Mouse (Mus musculus) kidney, adult 11 months (tissue): ENCODE measurements at regions not wholly inside any gene's neighbourhood (a gene's known extent, or its start where the extent isn't known, plus 50 kb on each side); places are given as distances from the start of the nearest gene placed in this dataset.
A peak's percentile ranks its signal among the peaks of the same experiment; 100 is the strongest.

Experiments
- DNase-seq: peaks from one replicate; pipeline ENCODE4 v3.0.0; 2022

DNA sequence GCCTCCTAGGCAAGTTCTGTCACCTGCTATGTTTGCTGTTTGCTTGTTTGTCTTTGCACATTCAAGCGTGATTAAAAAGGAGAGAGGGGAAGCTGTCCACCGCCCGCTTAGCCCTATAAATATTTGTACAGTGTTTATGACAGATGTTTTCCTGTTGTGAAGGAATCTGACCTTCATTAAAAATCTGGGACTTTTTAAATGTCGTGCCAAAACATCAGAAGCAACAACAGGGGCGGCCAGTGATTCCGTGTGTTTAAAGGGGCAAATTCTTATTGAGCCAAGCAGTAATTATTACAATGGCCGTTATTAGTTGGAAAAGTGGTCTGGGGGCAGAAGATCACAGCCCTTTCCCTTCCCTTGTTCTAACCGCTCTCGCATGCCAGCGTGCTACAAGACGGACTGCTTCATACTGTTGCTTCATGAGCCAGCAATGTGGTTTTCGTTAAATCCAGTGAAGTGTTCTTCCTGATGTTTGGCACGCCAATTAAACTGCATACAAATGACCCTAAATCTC lies 119.3 kb downstream of the Gas1 start:
- DNase-seq: no peak

DNA sequence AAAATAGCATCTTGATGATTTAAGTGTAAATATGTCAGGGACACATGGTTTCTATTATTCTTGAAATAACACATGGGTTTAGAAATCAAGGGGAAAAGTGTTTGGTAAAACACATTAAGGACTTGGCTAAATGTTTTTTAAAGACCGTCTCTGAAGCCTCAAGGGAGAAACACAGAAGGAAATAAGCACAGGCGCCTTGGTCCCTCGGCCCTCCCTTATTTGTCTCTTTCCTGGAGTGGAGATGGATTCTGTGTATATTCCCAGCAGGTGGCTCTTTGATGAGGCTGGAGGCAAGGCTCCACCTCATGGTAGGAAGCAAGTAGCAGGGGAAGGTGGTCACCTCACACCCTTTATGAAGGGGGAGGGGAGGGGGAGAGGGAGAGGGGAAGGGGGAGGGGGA lies 122.6 kb downstream of the Gas1 start:
- DNase-seq: no peak

DNA sequence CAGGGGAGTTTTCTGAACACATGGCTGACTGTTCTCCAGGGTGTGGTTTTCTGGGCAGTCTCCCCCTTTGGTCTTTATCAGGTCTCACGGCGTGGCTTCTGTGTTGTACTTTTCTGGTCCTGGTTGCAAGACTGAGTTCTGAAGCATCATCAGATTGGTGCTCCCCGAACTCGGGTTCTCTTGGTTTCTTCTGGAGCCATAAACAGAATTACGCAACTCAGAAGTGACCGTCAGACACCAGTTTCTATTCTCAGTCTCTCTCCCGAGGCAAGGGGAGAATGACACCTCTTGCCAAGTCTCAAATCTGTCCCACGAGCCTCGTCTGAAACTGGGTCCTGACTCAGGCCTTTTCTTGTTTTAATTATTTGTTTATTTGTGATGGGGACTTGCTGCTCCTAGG lies 123.1 kb downstream of the Gas1 start:
- no peak for DNase-seq

DNA sequence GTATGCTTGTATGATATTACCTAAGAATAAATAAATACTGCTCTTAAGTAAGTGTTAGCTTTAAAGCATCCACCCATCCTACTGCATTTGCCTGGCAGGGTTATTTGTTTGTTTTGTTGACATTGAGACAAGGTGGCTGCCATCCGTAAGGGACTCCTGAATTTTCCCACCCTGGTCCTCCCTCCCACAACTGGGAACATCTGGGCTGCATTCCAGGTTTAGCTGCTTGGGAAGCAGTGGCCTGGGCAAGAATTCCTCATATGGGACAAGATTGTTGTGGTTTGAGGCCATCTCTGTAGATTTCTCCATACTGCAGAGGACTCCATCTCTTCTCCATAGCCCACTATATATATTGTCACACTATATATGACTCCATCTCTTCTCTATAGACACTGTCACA lies 125.3 kb downstream of the Gas1 start:
- DNase-seq: no peak

DNA sequence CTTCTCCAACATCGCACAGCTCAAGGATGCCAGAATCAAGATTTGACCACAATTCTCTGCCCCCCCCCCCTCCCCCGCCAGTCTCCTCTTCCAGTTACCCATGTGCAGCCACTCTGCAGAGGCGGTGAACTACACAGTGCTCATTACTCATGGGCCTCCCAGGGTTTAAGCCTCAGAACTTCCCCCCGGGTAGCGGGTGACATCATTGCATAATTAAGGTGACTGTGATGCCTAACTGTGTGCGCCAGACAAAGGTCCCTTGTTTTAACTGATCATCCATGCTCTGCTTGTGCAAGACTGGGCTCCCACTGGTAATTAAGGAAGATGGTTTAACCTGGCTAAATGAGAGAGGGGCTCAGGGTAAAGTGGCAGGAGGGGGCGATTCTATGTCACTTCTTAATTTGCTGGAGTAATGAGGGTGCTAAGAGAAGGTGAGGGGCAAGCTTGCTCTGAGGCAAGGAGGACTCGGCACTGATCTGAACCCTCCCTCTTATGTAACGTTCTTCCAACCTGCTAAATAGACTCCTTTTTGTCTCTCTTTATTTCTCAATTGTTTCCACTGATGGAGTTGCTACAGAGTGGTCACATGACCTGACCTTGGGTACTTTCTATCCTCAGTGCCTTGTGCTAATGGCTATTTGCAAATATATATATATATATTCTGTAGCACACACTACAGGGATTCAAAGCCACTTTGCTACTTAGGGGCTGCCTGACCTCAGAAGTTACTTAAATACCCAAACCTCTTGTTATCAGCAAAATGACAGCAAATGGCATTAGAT lies 126.2 kb downstream of the Gas1 start:
- no peak for DNase-seq

DNA sequence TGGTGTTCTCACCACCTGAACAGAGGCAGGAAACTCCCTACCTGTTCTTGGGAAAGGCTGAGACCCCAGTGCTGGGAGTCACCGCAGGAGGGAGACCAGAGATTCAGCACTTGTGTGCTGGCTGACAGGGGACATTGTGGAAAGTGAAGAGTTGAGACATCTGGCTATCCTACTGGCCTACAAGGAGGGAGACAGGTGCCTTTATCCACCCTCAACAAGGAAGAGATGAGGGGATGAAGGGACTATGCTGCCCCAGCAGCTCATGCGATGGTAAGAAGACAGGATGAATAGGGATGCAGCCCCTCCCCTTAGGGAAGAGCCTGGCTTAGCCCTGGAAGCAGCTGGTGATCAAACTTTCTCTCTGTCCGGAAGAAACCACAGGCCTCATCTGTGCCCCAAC lies 127.5 kb downstream of the Gas1 start:
- no peak for DNase-seq

DNA sequence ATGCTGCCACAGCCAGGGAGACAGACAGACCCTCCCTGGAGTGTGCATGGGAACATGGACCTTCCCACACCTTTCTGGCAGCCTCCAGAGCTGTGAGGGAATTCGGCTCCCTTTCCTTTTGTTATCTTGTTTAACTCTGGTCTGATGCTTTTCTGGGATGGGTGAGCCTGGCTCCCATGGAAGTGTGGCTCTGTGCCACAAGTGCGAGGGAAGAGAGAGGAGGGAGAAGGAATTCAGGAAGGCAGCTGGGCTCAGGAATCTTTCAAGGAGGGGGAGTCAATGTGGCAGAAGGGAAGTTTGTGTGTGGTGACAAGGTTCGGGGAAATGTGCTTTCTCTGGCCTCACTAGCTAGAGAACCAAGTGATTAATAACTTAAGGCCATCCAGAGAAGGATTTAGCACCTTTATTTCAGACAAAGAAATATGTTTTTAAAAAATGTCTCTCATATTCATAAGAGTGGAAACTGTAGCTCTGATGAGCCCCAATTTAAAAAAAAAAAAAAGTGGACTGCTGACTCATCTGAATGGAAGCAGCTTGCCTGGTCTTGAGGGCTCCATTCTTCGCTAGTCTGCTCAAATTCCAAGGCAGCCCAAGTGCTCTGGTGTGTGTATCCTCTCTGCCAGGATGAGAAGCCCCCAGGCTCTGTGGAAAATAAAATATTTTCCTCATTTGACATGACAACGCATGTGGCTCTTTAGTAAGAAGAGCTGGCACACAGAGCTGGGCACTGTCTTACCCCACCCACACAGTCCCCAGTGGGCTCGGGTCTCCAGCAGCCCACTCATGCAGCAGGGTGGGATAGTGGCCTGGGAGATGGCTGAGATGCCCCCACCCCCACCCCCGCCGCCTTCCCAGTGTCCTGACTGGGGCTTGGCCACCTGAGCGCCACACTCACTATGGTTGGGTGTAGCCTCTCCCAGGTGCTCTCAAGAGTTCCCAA lies 129.1 kb downstream of the Gas1 start:
- no peak for DNase-seq

DNA sequence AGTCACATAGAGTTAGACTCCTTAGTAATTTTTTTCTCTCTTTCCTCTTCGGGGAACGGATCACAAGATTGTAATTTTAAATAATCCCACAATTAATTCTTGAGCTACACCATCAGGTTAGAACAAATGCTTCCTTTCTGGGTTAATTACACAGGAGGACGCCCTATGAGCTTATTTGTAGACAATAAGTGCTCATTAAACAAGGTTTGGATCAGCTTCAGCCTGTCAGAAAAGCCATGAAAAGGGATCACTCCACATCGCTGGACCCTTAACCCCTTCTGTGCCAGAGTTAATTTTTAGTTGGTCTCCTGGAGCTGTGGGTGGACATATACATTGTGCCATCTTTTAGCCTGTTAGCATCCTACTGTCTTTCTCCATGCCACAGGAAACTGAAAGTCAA lies 131.4 kb downstream of the Gas1 start:
- DNase-seq: no peak

DNA sequence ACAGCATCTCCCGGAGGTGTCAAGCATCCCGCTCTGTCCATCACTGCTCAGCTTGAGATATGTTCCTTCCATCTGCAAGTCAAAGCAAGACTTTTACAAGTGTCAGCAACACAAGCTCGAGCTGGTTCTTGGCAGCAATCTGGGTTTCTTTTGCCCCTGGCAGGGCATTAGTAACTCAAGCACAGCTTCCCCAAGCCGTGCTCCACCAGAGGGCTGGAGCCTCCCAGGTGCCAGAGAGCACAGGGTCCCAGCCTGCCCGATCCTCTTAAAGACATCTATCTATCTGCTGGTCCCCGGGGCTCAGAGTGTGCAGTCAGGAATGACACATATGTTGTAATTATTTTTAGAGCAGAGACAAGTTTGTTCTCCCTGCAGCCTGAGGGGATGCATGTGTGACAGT lies 132.3 kb downstream of the Gas1 start:
- no peak for DNase-seq

DNA sequence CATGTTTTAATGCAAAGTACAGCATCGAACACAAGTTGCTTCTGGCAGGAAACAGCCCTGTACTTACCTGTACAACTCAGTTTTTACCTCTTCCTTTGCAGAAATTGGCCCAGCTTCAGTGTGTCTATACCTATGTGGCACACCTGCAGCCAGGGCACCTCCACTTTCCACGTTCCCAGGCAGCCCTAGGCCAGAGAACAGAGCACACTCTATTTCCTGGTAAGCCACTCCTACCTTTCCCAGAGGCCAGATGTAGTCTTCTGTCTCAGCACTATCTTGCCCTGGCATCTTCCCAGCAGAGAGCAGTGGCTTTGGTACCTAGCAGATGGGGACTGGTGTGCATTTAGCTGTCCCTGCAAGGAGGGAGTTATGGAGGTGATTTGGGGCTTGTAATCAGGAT lies 134.7 kb downstream of the Gas1 start:
- DNase-seq: no peak

DNA sequence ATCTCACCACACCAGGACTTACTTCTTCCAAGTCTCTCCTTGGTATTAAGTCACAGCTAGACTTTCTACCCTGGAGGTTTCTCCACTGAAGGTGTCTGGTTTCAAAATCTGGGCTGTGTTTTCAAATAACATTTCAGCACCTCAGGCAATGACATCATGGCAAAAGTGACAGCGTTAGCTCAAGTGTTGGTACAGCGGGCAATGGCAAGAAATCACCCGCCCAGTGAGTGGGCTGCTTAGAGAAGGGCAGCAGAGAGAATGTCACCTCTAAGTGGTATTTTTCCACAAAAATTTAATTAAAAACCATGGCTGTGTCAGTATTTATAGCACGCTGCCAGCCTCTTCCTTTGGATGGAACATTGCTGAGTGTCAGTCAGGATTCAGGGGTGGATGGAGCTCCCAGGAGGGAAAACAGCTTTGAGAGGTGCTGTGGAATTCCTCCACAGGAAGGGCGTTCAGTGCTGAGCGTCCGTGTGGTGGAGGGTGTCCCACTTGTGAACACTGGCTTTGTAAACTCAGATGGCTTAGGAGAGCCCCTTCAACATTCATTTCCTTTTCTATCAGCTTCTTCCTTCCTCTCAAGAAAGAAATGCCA lies 141.5 kb downstream of the Gas1 start:
- DNase-seq: no peak

DNA sequence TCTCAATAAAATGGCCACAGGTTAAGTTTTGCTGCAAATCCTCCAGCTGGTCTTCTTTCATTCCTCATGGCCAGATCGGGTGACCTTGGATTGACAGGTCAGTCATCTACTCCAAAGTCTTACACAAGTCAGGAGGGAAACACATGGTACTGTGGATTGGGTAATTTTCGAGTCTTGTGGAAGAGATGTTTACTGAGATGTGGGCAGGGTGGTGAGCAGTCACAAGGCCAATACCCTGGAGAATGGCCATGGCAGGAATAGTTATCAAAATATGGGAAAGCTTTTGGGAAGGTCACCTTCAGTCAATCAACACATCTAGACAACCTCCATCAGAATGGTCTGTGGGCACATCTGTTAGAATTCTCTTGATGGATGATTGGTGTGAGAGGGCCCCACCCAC lies 144.0 kb downstream of the Gas1 start:
- DNase-seq: no peak

DNA sequence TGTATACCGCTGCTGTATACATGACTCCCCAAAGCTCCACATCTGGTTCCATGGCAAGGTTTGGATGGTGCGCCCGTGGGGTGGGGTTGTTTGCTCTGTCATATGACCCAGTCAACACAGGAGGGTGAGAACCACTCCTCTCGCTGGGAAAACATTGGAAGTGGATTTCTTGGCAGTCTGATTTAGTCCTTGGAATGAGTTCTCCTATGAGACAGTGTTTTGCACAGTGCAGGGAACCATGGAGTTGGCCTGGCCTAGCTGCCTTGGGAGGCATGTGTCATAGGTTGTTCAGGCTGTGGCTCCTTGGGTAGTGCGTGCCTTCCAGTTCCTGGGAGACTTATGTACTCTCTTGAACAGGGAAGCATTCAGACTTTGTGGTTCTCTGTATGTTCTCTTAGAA lies 144.6 kb downstream of the Gas1 start:
- DNase-seq: no peak

DNA sequence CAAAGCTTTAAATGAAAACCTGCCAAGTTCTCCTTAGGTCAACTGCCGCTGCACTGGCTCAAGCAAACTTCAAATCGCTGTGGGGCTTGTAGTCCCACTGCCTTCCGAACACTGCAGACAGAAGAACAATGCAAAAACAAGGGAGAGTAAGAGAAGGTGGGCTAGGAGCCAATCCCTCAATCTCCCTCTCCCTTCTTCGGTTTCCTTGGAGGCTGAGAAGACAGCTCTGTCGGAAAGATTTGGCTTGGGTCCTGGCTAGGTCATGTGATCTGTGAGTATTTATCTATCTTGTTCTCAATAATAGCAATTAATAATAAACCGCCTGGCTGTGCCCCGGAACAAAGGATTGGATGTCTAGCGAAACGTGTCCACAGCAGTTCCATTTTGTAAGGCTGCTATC lies 147.6 kb downstream of the Gas1 start:
- DNase-seq: no peak

DNA sequence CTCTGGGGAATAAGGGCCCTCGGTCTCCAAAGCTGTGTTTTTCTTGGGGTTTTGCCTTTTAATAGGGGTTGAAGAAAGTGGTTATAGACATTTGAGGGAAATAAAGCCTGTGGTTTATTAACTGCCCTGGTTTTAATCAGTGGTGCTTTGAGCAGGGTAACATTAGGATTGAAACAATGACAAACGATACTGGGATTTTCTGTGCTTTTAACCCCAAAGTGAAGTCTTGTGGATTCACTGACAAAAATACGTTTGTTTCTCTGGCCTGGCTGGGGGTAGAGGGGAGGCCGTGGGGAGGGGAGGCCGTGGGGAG lies 157.0 kb downstream of the Gas1 start:
- no peak for DNase-seq

DNA sequence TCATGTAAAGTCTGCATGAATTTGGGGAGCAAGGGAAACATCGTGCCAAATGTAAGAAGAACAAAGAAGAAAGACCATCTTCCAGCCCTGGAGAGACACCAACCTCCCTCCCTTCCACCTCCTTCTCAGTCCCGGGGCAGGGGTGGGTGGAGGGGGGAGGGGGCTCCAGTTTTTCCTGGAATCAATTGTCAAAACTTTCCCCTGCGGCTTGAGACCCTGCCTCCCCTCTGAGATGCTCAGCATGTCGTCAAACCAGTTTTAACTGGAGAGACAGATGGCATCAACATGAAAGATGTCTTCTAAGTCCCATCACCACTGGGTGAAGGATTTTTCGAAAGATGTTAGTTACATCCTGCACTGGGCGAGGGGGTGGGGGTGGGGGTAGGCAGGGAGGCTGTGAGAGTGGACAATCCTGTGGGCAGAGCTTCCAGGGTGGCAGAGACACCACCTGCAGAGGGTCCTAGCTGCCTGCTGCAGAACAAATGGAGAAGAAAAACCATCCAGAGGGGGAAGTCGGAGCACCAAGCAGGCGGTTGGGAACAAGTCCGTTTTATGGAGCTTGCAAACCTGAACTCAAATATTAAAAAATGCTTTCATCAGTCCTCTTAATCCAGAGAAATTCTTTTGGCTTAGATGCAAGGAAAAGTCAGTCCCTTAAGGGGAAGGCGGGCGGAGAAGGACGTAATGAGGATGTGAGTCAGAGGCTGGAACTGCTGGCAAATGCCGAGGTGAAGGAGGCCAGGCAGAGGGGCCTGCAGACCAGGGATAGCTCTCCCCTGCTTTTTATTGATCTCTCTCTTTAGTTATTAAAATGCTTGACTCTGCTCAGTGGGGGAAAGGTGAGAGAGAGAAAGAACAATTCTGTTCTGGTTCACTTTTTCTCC lies 157.6 kb downstream of the Gas1 start:
- DNase-seq: no peak

DNA sequence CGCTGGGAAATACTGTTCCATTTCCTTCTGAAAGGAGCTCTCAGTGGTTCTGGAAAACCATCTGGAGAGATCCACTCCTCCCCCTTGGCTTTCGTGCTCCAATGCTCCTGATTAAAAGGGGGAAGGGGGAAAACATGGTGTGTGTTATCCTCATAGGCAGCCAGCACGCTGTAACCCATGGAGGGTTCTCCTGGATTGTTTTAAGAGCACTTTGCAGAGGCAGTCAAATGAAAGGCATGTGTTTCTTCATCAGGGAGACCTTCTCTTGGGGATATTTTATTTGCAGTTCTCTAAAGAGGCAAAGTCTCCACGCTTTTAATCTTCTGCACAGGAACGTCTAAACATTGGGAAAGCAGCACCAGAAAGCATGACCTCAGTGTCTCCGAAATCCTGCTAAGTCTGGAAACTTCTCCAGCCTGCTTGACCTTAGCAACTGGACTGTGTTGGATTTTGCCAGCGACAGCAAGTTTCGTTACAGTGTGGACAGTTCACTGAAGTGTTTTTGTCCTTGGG lies 161.3 kb downstream of the Gas1 start:
- DNase-seq: peak; percentile 68

DNA sequence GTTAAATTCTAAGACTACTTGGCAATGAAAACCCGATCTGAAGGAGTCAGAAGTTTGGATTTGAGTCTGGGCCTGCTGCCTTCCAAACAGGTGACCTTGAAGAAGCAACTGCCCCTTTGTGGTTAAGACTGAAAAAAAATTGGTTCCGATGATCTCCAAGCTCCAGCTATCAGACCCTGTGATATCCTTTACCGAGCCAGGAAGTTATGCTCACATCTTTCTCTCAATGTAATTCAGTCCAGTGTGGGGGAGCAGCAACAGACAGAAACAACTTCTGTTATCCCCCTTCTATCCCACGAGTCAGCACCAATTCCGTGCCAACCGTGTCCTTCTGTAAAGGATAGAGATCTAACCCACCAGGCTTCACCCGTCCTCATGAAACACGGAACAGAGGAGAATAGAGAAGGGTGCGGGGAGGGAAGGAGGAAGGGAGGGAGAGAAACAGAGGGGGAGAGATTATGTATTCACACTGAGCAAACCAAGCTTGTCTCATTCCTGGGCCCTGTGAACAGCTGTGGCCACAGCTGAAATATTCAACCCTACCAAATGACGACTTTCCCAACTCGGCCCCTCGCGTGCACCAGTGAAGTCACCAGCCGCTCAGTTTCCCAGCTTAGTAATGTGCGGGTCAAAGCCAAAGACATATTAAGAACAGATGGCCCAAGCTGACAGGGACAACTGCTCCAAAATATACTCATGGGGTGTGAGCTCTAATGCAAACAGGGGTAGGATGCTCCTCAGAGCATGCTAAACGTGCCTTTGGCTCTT lies 164.9 kb downstream of the Gas1 start:
- no peak for DNase-seq

DNA sequence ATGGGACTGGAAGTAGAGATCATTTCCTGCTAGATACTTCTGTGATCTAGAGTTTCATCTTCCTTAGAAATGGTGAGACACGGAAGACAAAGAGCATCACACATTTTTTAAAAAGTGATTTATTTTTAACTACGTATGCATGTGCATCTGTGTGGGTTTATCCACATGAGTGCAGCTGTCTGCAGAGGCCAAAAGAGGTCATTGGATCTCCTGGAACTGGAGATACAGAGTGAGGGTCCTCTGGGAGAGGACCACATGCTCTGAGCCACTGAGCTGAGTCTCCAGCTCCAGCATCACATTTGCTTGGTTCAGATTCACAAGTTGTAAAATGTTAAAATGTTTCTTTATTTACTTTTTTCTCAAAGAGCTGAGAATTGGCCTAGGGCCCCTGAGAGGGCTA lies 166.1 kb downstream of the Gas1 start:
- no peak for DNase-seq

DNA sequence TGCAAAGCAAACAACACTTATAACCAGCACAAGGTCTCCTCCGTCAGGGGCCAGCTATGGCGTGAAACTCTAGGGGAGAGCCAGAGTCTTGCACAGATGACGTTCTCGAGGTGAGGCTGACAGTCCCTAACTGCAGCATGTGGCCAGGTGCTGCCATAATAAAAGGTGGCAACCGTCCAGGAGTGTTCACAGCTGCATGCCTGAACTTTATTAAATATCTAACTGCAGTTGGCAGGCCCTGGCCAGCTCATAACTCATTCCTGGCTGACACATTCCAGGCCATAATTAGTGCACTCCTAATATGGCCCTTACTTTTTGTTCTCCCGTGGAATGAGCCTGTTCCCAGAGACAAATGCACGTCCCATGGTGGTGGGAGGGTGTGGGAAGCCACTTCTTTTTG lies 169.6 kb downstream of the Gas1 start:
- peak; percentile 77 for DNase-seq

DNA sequence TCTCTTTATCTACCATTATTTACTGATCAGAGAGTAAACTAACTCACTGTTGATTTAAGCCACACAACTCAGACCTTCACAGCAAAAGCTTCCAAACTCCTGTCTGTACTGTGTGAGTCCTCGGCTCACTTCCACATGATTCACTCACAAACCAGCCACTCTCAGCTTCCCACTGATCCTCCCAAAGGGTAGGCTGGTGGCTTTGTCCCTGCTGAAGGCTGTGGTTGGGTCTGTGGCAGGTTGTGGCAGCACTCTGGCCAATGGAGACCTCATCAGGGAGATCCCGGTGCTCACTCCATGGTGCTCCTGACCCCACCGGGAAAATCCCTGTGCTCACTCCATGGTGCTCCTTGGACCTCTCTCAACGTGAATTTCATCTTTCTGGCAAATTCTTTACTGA lies 170.1 kb downstream of the Gas1 start:
- no peak for DNase-seq

DNA sequence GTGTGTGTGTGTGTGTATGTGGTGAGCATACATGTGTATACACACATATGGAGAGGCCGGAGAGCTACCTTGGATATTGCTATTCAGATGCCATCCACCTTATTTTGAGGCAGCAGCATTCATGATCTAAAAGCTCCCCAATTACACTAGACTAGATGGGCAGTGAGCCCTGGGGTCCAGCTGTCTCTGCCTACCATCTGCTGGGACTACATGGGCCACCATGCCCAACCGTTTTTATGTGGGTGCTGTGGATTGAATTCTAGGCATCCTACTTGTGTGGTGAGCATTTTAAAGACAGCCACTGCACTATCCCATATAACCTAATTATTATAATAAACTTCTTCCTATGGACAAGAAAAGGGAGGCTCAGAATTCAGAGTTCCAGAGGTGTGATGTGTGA lies 172.6 kb downstream of the Gas1 start:
- no peak for DNase-seq
